Mouse (Mus musculus) layer of hippocampus, adult 18-20 months (tissue): ENCODE data around the gene Flnb. TPM values are rescaled to one million over a fixed set of nuclear protein-coding genes. Genes with fewer than 3 reads are reported as not detected.
A peak's percentile ranks its signal among the peaks of the same experiment; 100 is the strongest.

ENCODE experiments used
- DNase-seq, 2 experiments: peaks; one replicate each; pipeline ENCODE4 v3.0.0; 2022; ENCODE audit warnings: low spot score in 2 of 2
- total RNA-seq, 2 experiments: library from RNA; stranded (reverse); gene quantifications; 2 replicates each; pipeline ENCODE4 v1.2.3; 2021

The Flnb gene
- total RNA-seq, 2 experiments from 2014 or later: 40.3 to 62.2 TPM

- no peak for DNase-seq
These were observed 125.5 kb downstream of the Flnb start for GRCm38 (mm10) chr14:7943101-7943800.

DNA sequence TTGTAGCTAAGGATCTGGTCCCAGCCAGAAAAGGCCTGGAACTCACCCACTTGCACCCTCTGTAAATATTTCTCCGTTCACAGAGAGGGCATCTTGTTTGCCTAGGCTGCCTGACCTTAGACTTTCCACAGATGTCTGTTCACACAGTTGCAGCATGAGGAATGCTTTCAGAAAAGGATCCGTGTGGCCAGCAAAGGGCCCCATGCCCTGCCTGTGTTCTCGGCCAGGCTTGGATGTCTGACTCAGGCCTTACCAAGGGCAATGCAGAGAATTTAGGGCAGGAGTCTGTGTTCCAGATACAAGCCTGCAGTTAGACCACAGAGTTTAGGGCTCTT lies 126.0 kb downstream of the Flnb start:
- no peak for DNase-seq

GRCm38 (mm10) chr14:7944349-7945039 lies 126.7 kb downstream of the Flnb start:
- peak in 1 of 2 experiments; percentile 50 for DNase-seq

DNA sequence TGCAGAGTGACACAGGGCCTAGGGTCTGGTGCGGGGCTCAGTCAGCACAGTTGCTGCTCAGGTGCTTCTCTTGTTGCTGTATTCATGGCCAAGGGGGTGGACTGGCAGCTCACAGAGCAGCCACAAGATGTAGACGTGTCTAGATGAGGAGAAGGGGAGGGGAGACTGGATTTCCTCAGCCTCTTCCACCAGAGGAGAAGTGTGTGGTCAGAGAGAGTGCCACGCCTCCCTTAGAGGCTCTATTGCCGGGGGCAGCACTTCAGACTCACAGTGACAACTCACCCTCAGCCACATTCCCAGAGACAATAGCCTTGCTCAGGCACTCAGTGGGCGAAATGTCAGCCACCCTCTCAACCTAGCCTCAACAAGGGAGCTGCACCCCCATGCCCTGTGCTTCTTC lies 127.5 kb downstream of the Flnb start:
- DNase-seq: no peak

GRCm38 (mm10) chr14:7951234-7951633 lies 133.5 kb downstream of the Flnb start:
- DNase-seq: no peak

- no peak for DNase-seq
These were observed 135.0 kb downstream of the Flnb start for GRCm38 (mm10) chr14:7952610-7953254.

- no peak for DNase-seq
These were observed 136.3 kb downstream of the Flnb start for GRCm38 (mm10) chr14:7954071-7954471.

DNA sequence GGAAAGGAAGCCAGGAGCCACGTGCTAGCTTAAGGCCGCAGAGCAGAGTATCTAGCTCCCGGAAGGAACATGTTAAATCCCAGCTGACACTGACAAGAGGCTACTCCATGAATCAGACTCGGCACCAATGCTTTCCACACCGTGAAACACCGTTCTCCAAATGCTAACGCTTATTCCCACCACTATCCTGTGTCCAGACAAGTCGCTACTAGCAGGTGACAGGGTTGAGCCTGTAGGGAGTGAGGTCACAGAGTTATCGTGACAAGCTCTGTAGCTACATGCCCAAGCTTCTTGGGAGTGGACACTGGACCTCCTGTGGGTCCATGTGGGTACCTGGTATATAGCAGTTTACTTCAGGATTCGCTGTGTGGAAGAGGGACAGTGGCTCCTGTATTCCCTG lies 138.7 kb downstream of the Flnb start:
- no peak for DNase-seq

- no peak for DNase-seq
These were observed 139.3 kb downstream of the Flnb start, which contains the start of gene Gm45521 for GRCm38 (mm10) chr14:7957049-7957448. Gm45521 (plus strand) TSS chr14:7957288.

GRCm38 (mm10) chr14:7960616-7961015 lies 142.9 kb downstream of the Flnb start:
- DNase-seq: peak; percentile 42 to 75

GRCm38 (mm10) chr14:7961714-7962113 lies 144.0 kb downstream of the Flnb start:
- no peak for DNase-seq

GRCm38 (mm10) chr14:7962626-7963025 lies 144.9 kb downstream of the Flnb start:
- no peak for DNase-seq

DNA sequence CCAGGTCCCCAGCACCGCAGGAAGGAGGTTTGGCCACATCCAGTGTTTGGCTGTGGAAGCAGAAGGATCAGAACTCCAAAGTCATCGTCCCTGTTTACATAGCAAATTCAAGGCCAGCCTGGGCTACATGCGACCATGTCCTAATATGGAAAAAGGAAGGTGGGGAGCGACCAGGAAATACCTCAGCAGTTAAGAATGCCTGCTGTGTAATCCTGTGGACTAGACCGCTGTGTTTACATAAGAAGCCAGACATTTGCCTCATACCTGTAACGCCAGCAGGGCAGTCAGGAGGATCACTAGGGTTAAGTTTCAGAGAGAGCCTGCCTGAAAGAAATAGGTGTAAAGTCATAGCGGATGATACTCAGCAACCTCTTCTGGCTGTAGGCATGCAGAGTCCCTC lies 145.4 kb downstream of the Flnb start:
- no peak for DNase-seq

- peak; percentile 53 to 91 for DNase-seq
These were observed 146.6 kb downstream of the Flnb start for GRCm38 (mm10) chr14:7964219-7964889.

- DNase-seq: peak; percentile 25 to 50
These were observed 154.2 kb downstream of the Flnb start for GRCm38 (mm10) chr14:7971889-7972493.

- no peak for DNase-seq
These were observed 156.9 kb downstream of the Flnb start for GRCm38 (mm10) chr14:7974643-7975042.

DNA sequence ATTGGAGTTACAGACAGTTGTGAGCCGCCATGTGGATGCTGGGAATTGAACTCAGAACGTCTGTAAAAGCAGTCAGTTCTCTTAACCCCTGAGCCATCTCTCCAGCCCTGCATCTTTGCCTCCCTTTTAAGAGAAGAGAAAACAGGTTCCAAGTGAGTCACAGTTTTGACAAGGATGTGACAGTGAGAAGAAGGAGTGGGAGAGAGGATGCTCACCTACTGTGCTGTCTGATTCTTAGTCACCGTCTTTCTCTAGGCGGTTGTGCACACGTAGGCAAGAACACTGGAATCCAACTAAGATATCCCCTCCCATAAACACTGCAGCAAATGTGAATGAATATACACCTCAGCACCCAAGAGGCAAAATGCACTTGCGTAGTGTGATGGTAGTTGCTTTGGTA lies 157.4 kb downstream of the Flnb start:
- DNase-seq: no peak

DNA sequence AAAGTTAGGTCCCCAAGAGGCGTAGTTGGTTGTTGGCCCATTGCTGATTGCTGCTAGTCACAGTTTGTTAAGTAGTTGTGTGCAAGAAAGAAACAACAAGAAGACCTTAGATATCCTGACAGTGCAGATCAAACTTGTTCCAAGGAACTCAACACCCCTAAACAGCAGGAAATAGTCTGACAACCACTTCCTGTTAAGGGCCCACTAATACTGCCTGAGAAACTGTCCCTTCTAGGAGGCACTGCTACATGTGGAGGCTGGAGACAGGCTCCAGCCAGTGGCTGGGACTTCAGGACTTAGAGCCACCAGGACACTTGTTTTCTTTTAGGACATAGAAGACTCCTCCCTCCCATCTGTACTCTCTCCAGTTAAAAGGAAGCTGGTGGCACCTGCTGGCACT lies 159.7 kb downstream of the Flnb start:
- DNase-seq: no peak

GRCm38 (mm10) chr14:7978183-7978582 lies 160.4 kb downstream of the Flnb start:
- DNase-seq: no peak

DNA sequence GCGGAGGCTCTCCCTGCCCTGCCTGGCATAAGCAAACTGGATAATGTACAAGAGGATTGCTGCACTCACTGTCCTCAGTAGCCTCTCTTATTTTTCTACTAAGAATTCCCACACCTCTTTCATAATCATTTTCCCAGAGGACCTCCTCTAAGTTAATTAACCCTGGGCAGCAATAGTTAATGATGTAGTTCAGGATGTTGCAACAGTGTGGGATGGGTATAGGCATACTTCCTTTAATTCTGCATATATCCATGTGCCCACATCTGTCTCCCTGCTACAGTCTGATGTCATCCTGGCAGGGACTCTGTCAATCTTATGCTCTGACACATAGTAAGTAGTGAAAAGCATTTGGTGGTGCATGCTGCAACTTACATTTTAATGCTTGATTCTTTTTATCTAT lies 163.5 kb downstream of the Flnb start:
- DNase-seq: no peak

DNA sequence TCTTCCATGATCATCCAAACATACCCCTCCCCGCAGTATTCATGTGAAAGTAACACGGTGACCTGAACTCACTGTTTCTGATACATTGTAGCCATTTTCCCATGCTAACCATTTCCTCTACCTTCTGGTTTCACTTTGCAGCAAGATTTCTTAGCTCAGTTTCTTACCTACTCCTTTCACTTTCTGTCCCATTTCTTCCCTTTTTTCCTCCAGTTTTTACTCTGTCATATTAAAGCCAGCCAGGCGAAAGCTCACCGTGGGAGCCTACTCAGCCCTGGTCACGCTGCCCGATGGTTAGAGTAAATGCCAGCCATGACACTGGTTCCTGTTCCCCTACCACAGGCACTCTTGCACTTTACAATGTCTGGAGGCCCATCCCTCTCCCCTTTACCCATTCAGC lies 169.2 kb downstream of the Flnb start:
- DNase-seq: no peak
